Mouse (Mus musculus): Measurements from ENCODE around the gene Prap1. TPM values are rescaled to one million over a fixed set of nuclear protein-coding genes. Genes with fewer than 3 reads are reported as not detected.
"Not testable (repeated sequence)": the region's sequence is repeated elsewhere in the genome, so short reads cannot be mapped to it uniquely, and the experiment has no call there.

The Prap1 gene
- polyA plus RNA-seq, 1 experiment: not detected

DNA sequence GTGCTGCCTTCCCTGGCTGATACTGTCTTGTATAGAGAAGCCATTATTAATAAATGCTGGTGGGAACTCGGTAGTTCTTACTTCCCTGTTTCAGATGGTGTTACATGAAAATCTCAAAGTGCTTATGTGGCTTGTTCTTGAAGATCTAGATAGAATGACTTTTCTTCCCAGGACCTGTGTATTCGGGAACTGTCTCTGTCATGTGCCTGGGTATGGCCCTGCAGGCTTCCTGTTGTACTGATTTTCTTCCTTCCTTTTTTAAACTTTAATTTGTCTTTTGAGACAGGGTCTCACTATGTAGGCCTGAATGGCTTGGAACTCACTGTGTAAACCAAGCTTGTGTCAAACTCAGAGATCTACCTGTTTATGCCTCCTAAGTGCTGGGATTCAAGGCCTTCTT, 34.7 kb downstream of the Prap1 start:
- 9% methylated on average over 2 of the region's 2 CpGs for WGBS
- no peak for TF ChIP-seq CTCF (IDR thresholded peaks at IDR 0.05; ENCODE audit: control insufficient read depth, insufficient read depth, low read length)
- no peak for TF ChIP-seq POLR2A (IDR thresholded peaks at IDR 0.05; ENCODE audit: borderline replicate concordance, control insufficient read depth, low read depth, low read length)
- H3K4me3 ChIP-seq (replicated peaks; ENCODE audit: control insufficient read depth, low read depth, low read length): no peak overlapping the region
- no peak overlapping the region for H3K27ac ChIP-seq (ENCODE audit: control insufficient read depth, insufficient read depth, low read depth, low read length, poor library complexity)
- H3K4me1 ChIP-seq (ENCODE audit: control insufficient read depth, insufficient read depth, low read length): no peaks in the 10 kb centered on the region; the same call in 1 of the 2 replicates

DNA sequence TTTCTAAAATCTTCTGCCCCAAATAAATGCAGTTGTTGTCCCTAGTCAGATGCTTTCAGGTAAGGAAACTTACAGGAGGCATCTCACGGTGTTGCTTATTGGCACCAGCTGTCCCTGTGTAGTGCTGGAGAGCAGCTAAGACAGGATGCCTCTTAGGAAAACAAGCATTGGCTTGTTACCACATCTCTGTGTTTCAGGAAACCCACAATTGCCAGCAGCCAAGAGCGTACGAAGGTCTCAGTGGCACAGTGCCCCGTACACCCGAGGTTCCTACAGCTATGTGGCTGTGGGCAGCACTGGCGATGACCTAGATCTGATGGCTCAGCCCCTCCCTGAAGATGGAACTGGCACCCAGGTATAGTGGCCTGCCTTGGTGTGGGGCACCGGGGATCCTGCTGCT, 39.0 kb downstream of the Prap1 start:
- WGBS: 17% methylated on average over 7 of the region's 7 CpGs
- H3K4me3 ChIP-seq (replicated peaks; ENCODE audit: control insufficient read depth, low read depth, low read length): peak overlapping the region; percentile 21
- peak overlapping the region; percentile 51; the same call in 1 of the 2 replicates for H3K27ac ChIP-seq (ENCODE audit: control insufficient read depth, insufficient read depth, low read depth, low read length, poor library complexity)
- not testable (repeated sequence) for H3K4me1 ChIP-seq (ENCODE audit: control insufficient read depth, insufficient read depth, low read length)

- not testable (repeated sequence) for H3K4me1 ChIP-seq (ENCODE audit: control insufficient read depth, insufficient read depth, low read length); H3K4me3 ChIP-seq (replicated peaks; ENCODE audit: control insufficient read depth, low read depth, low read length)
- peak overlapping the region; percentile 4; the same call in 1 of the 2 replicates for H3K27ac ChIP-seq (ENCODE audit: control insufficient read depth, insufficient read depth, low read depth, low read length, poor library complexity)
- WGBS: 14% methylated on average over 7 of the region's 7 CpGs
Observed at GRCm38 (mm10) chr7:140134033-140134432, 40.8 kb downstream of the Prap1 start.

DNA sequence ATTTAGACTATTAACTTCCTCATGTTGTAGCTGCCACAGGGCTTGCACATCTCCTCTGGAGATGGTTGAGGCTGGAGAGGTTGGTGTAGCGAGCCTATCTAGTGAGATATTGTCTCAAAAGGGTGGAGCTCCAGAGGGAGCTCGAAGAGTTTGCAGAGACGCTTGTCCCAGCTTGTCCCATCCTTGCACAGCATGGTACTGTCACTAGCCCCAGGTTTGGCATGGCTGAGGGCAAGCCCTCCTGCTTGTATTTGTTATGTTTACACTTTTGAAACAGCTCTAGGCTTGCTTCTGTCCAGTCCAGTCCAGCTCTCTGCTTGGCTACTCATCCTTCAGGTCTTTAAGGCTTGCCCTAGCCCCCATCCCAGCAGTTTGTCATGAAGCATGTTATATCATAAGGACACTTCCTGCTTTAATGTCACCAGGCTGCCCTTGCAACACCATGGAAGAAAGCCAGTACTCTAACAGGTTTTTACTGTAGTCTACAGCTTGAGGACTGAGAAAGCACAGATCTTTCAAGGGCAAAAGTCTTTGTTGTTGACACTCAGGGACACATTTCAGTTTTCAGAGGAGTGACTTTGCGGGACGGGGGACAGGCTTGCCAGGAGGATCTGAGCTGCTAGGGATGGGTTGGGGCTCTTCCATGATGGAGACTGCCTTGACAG, 42.0 kb downstream of the Prap1 start:
- Histone ChIP-seq H3K4me1 (ENCODE audit: control insufficient read depth, insufficient read depth, low read length) (peaks cover 3% of the 10 kb centered on the region; the same call in 1 of the 2 replicates), H3K27ac (ENCODE audit: control insufficient read depth, insufficient read depth, low read depth, low read length, poor library complexity) (peak overlapping the region; percentile 42; the same call in 1 of the 2 replicates), H3K4me3 (replicated peaks; ENCODE audit: control insufficient read depth, low read depth, low read length) (no peak overlapping the region)
- TF ChIP-seq CTCF (IDR thresholded peaks at IDR 0.05; ENCODE audit: control insufficient read depth, insufficient read depth, low read length) (no peak), POLR2A (IDR thresholded peaks at IDR 0.05; ENCODE audit: borderline replicate concordance, control insufficient read depth, low read depth, low read length) (no peak)
- 57% methylated on average over 5 of the region's 5 CpGs for WGBS

GRCm38 (mm10) chr7:140137135-140138020, 44.2 kb downstream of the Prap1 start, which contains the start of gene Mtg1:
Gene Mtg1 (plus strand): TSS chr7:140137564.
- Histone ChIP-seq H3K4me1 (ENCODE audit: control insufficient read depth, insufficient read depth, low read length) (peaks cover 3% of the 10 kb centered on the region; the same call in 1 of the 2 replicates), H3K4me3 (replicated peaks; ENCODE audit: control insufficient read depth, low read depth, low read length) (peak within 1 kb of the TSS; percentile 77), H3K27ac (ENCODE audit: control insufficient read depth, insufficient read depth, low read depth, low read length, poor library complexity) (peak within 1 kb of the TSS; percentile 62)
- TF ChIP-seq CTCF (IDR thresholded peaks at IDR 0.05; ENCODE audit: control insufficient read depth, insufficient read depth, low read length): no peak
- TF ChIP-seq POLR2A (IDR thresholded peaks at IDR 0.05; ENCODE audit: borderline replicate concordance, control insufficient read depth, low read depth, low read length): peak; percentile 89; the same call in 1 of the 2 replicates
- WGBS: 3% methylated on average over 39 of the region's 39 CpGs

- 1% methylated on average over 8 of the region's 8 CpGs for WGBS
- TF ChIP-seq CTCF (IDR thresholded peaks at IDR 0.05; ENCODE audit: control insufficient read depth, insufficient read depth, low read length) (no peak), POLR2A (IDR thresholded peaks at IDR 0.05; ENCODE audit: borderline replicate concordance, control insufficient read depth, low read depth, low read length) (no peak)
- Histone ChIP-seq H3K27ac (ENCODE audit: control insufficient read depth, insufficient read depth, low read depth, low read length, poor library complexity) (peak overlapping the region; percentile 62), H3K4me1 (ENCODE audit: control insufficient read depth, insufficient read depth, low read length) (peaks cover 3% of the 10 kb centered on the region; the same call in 1 of the 2 replicates), H3K4me3 (replicated peaks; ENCODE audit: control insufficient read depth, low read depth, low read length) (peak overlapping the region; percentile 77)
Observed at GRCm38 (mm10) chr7:140138021-140138310, 44.8 kb downstream of the Prap1 start.

GRCm38 (mm10) chr7:140141350-140141749, 48.2 kb downstream of the Prap1 start:
- H3K4me1 ChIP-seq (ENCODE audit: control insufficient read depth, insufficient read depth, low read length): no peaks in the 10 kb centered on the region; the same call in 1 of the 2 replicates
- H3K27ac ChIP-seq (ENCODE audit: control insufficient read depth, insufficient read depth, low read depth, low read length, poor library complexity): no peak overlapping the region
- no peak overlapping the region for H3K4me3 ChIP-seq (replicated peaks; ENCODE audit: control insufficient read depth, low read depth, low read length)
- TF ChIP-seq CTCF (IDR thresholded peaks at IDR 0.05; ENCODE audit: control insufficient read depth, insufficient read depth, low read length) (peak; percentile 90), POLR2A (IDR thresholded peaks at IDR 0.05; ENCODE audit: borderline replicate concordance, control insufficient read depth, low read depth, low read length) (no peak)
- WGBS: 3% methylated on average over 14 of the region's 14 CpGs

DNA sequence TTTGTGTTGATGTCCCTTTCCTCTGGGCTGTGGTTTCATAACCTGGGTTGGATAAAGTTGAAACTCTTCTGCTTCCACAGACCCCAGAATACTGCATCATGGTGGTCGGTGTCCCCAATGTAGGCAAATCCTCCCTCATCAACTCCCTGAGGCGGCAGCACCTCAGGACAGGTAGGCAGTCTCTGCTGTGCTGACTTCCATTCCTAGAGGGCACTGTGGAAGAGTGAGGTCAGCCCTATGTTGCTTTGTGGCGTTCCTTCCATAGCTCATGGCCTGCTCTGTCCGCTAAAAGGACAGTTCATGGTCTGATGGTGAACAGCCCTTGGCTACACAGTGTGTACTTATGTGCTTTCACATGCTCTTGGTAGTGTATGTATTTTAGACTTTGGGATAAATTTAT, 51.4 kb downstream of the Prap1 start:
- H3K4me3 ChIP-seq (replicated peaks; ENCODE audit: control insufficient read depth, low read depth, low read length): no peak overlapping the region

More for the DNA sequence above, 51.4 kb downstream of the Prap1 start:
- H3K27ac ChIP-seq (ENCODE audit: control insufficient read depth, insufficient read depth, low read depth, low read length, poor library complexity): no peak overlapping the region
- no peaks in the 10 kb centered on the region for H3K4me1 ChIP-seq (ENCODE audit: control insufficient read depth, insufficient read depth, low read length)
- no peak for TF ChIP-seq POLR2A (IDR thresholded peaks at IDR 0.05; ENCODE audit: borderline replicate concordance, control insufficient read depth, low read depth, low read length)
- TF ChIP-seq CTCF (IDR thresholded peaks at IDR 0.05; ENCODE audit: control insufficient read depth, insufficient read depth, low read length): no peak
- whole genome bisulfite sequencing: 86% methylated on average over 4 of the region's 4 CpGs

Other genes with a start within 250 kb of the Prap1 start
- not detected in 2 replicates for gene Kndc1, start 198.7 kb upstream of the Prap1 start, polyA plus RNA-seq (2011; ENCODE audit: insufficient read depth, insufficient read length, low replicate concordance, missing spikeins)
- 13.7 TPM in 1 of 2 replicates, not detected in the other for gene Utf1, start 149.6 kb upstream of the Prap1 start, polyA plus RNA-seq (2011; ENCODE audit: insufficient read depth, insufficient read length, low replicate concordance, missing spikeins)
- gene 6430531B16Rik, start 114.6 kb upstream of the Prap1 start, polyA plus RNA-seq (2011; ENCODE audit: insufficient read depth, insufficient read length, low replicate concordance, missing spikeins): not detected in 2 replicates
- 17.9 and 55.1 TPM in 2 replicates for gene Adam8, start 100.8 kb upstream of the Prap1 start, polyA plus RNA-seq (2011; ENCODE audit: insufficient read depth, insufficient read length, low replicate concordance, missing spikeins)
- 10.4 and 27.2 TPM in 2 replicates for gene Zfp511, start 57.0 kb upstream of the Prap1 start, polyA plus RNA-seq (2011; ENCODE audit: insufficient read depth, insufficient read length, low replicate concordance, missing spikeins)
- gene Tubgcp2, start 56.7 kb upstream of the Prap1 start, polyA plus RNA-seq (2011; ENCODE audit: insufficient read depth, insufficient read length, low replicate concordance, missing spikeins): 16.7 and 17.5 TPM in 2 replicates
- not detected in 2 replicates for gene Msx3, start 44.3 kb upstream of the Prap1 start, polyA plus RNA-seq (2011; ENCODE audit: insufficient read depth, insufficient read length, low replicate concordance, missing spikeins)
- gene Caly, start 10.8 kb upstream of the Prap1 start, polyA plus RNA-seq (2011; ENCODE audit: insufficient read depth, insufficient read length, low replicate concordance, missing spikeins): not detected in 2 replicates
- gene Fuom, start 9.0 kb downstream of the Prap1 start, polyA plus RNA-seq (2011; ENCODE audit: insufficient read depth, insufficient read length, low replicate concordance, missing spikeins): 11.3 and 18.7 TPM in 2 replicates
- 9.4 and 11.6 TPM in 2 replicates for gene Paox, start 22.4 kb downstream of the Prap1 start, polyA plus RNA-seq (2011; ENCODE audit: insufficient read depth, insufficient read length, low replicate concordance, missing spikeins)
- 15.5 and 25.8 TPM in 2 replicates for gene Echs1, start 23.1 kb downstream of the Prap1 start, polyA plus RNA-seq (2011; ENCODE audit: insufficient read depth, insufficient read length, low replicate concordance, missing spikeins)
- 16.8 and 20.2 TPM in 2 replicates for gene Mtg1, start 44.2 kb downstream of the Prap1 start, polyA plus RNA-seq (2011; ENCODE audit: insufficient read depth, insufficient read length, low replicate concordance, missing spikeins)
- not detected in 2 replicates for gene Sprn, start 61.5 kb downstream of the Prap1 start, polyA plus RNA-seq (2011; ENCODE audit: insufficient read depth, insufficient read length, low replicate concordance, missing spikeins)
- not detected in 2 replicates for gene Olfr522, start 71.4 kb downstream of the Prap1 start, polyA plus RNA-seq (2011; ENCODE audit: insufficient read depth, insufficient read length, low replicate concordance, missing spikeins)
- not detected in 2 replicates for gene Olfr523, start 79.8 kb downstream of the Prap1 start, polyA plus RNA-seq (2011; ENCODE audit: insufficient read depth, insufficient read length, low replicate concordance, missing spikeins)
- not detected in 2 replicates for gene Olfr524, start 112.6 kb downstream of the Prap1 start, polyA plus RNA-seq (2011; ENCODE audit: insufficient read depth, insufficient read length, low replicate concordance, missing spikeins)
- 0.31 and 0.82 TPM in 2 replicates for gene Cd163l1, start 124.9 kb downstream of the Prap1 start, polyA plus RNA-seq (2011; ENCODE audit: insufficient read depth, insufficient read length, low replicate concordance, missing spikeins)
- 0.47 and 1.2 TPM in 2 replicates for gene 5830411N06Rik, start 153.9 kb downstream of the Prap1 start, polyA plus RNA-seq (2011; ENCODE audit: insufficient read depth, insufficient read length, low replicate concordance, missing spikeins)
- not detected in 2 replicates for gene Olfr525, start 227.5 kb downstream of the Prap1 start, polyA plus RNA-seq (2011; ENCODE audit: insufficient read depth, insufficient read length, low replicate concordance, missing spikeins)
- gene Olfr527, start 240.6 kb downstream of the Prap1 start, polyA plus RNA-seq (2011; ENCODE audit: insufficient read depth, insufficient read length, low replicate concordance, missing spikeins): not detected in 2 replicates

All from bone marrow, adult 2 months (tissue).